Mouse (Mus musculus): ENCODE measurements around the gene Gm14180. TPM values are rescaled to one million over a fixed set of nuclear protein-coding genes. Genes with fewer than 3 reads are reported as not detected.

The Gm14180 gene
- total and polyA plus RNA-seq, 3 experiments = not detected

GRCm38 (mm10) chr11:99724061-99724460, 10.0 kb downstream of the Gm14180 start:
- no peaks in the 10 kb centered on the region for H3K27me3 ChIP-seq (ENCODE audit: control insufficient read depth in 1 of 2, insufficient read depth in 2 of 2, low read length in 2 of 2)
- no peaks in the 10 kb centered on the region for H3K36me3 ChIP-seq (ENCODE audit: control insufficient read depth in 1 of 2, insufficient read depth in 2 of 2, low read length in 2 of 2)

GRCm38 (mm10) chr11:99718759-99719158, 15.3 kb downstream of the Gm14180 start:
- Histone ChIP-seq H3K79me2 (ENCODE audit: control insufficient read depth, insufficient read depth, low read length, poor library complexity) (no peaks in the 10 kb centered on the region), H3K4me1 (ENCODE audit: control insufficient read depth in 1 of 2, insufficient read depth in 2 of 2, low read length in 2 of 2) (no peaks in the 10 kb centered on the region), H3K27ac (ENCODE audit: control insufficient read depth, low read depth, low read length) (no peak overlapping the region), H3K27me3 (ENCODE audit: control insufficient read depth in 1 of 2, insufficient read depth in 2 of 2, low read length in 2 of 2) (no peaks in the 10 kb centered on the region), H3K4me3 (ENCODE audit: control insufficient read depth in 1 of 2, insufficient read depth in 1 of 2, low read depth in 2 of 2, low read length in 2 of 2) (no peak overlapping the region), H3K9ac (ENCODE audit: control insufficient read depth, low read depth, low read length, poor library complexity, severe bottlenecking) (no peak overlapping the region), H3K9me3 (replicated peaks; ENCODE audit: insufficient read depth, low read length) (no peaks in the 10 kb centered on the region), H3K36me3 (ENCODE audit: control insufficient read depth in 1 of 2, insufficient read depth in 2 of 2, low read length in 2 of 2) (no peaks in the 10 kb centered on the region)
- TF ChIP-seq JUND (IDR thresholded peaks at IDR 0.05; ENCODE audit: low read depth, low read length) (no peak), POLR2AphosphoS2 (IDR thresholded peaks at IDR 0.05; ENCODE audit: low read length) (no peak), ZMIZ1 (IDR thresholded peaks at IDR 0.05; ENCODE audit: low read depth, low read length) (no peak), GATA1 (IDR thresholded peaks at IDR 0.05; ENCODE audit: low read depth, low read length) (no peak), MXI1 (IDR thresholded peaks at IDR 0.05; ENCODE audit: low read depth, low read length) (no peak), CHD1 (IDR thresholded peaks at IDR 0.05; ENCODE audit: low read depth, low read length) (no peak), NELFE (IDR thresholded peaks at IDR 0.05; ENCODE audit: low read depth, low read length) (no peak), EP300 (IDR thresholded peaks at IDR 0.05; ENCODE audit: low read depth in 1 of 2, low read length in 2 of 2) (no peak), GABPA (IDR thresholded peaks at IDR 0.05; ENCODE audit: low read depth, low read length) (no peak), MAX (IDR thresholded peaks at IDR 0.05; ENCODE audit: low read length) (no peak), UBTF (IDR thresholded peaks at IDR 0.05; ENCODE audit: borderline replicate concordance, insufficient read depth, low read depth, low read length) (no peak), RAD21 (IDR thresholded peaks at IDR 0.05; ENCODE audit: low read depth, low read length) (no peak), USF2 (IDR thresholded peaks at IDR 0.05; ENCODE audit: borderline replicate concordance in 1 of 2, insufficient read depth in 1 of 2, low read depth in 1 of 2, low read length in 2 of 2) (no peak), ELF1 (IDR thresholded peaks at IDR 0.05; ENCODE audit: low read depth, low read length) (no peak), CHD2 (IDR thresholded peaks at IDR 0.05; ENCODE audit: low read length) (no peak), TCF12 (IDR thresholded peaks at IDR 0.05; ENCODE audit: low read depth, low read length) (no peak), SIN3A (IDR thresholded peaks at IDR 0.05; ENCODE audit: low read length) (no peak), MYC (IDR thresholded peaks at IDR 0.05; ENCODE audit: low read depth, low read length) (no peak), POLR2AphosphoS5 (IDR thresholded peaks at IDR 0.05; ENCODE audit: borderline replicate concordance, low read depth, low read length) (no peak), CTCF (IDR thresholded peaks at IDR 0.05 in 2 of 3, conservative IDR thresholded peaks at IDR 0.05 in 1 of 3; ENCODE audit: control insufficient read depth in 1 of 3, insufficient read depth in 1 of 3, low read depth in 2 of 3, low read length in 3 of 3, poor library complexity in 1 of 3, severe bottlenecking in 1 of 3) (no peak)
- no peak for DNase-seq (ENCODE audit: low read depth, low spot score)

More at GRCm38 (mm10) chr11:99724061-99724460, 10.0 kb downstream of the Gm14180 start:
- H3K4me3 ChIP-seq (ENCODE audit: control insufficient read depth in 1 of 2, insufficient read depth in 1 of 2, low read depth in 2 of 2, low read length in 2 of 2) = no peak overlapping the region
- no peak overlapping the region for H3K9ac ChIP-seq (ENCODE audit: control insufficient read depth, low read depth, low read length, poor library complexity, severe bottlenecking)
- H3K79me2 ChIP-seq (ENCODE audit: control insufficient read depth, insufficient read depth, low read length, poor library complexity) = no peaks in the 10 kb centered on the region
- no peak overlapping the region for H3K27ac ChIP-seq (ENCODE audit: control insufficient read depth, low read depth, low read length)
- H3K9me3 ChIP-seq (replicated peaks; ENCODE audit: insufficient read depth, low read length) = no peaks in the 10 kb centered on the region
- H3K4me1 ChIP-seq (ENCODE audit: control insufficient read depth in 1 of 2, insufficient read depth in 2 of 2, low read length in 2 of 2) = no peaks in the 10 kb centered on the region
- TF ChIP-seq MXI1 (IDR thresholded peaks at IDR 0.05; ENCODE audit: low read depth, low read length) (no peak), CHD2 (IDR thresholded peaks at IDR 0.05; ENCODE audit: low read length) (no peak), SIN3A (IDR thresholded peaks at IDR 0.05; ENCODE audit: low read length) (no peak), E2F4 (IDR thresholded peaks at IDR 0.05; ENCODE audit: borderline replicate concordance, low read depth, low read length) (no peak), MAX (IDR thresholded peaks at IDR 0.05; ENCODE audit: low read length) (no peak)
- no peak for DNase-seq (ENCODE audit: low read depth, low spot score)
